Mouse (Mus musculus) frontal cortex, postnatal 14 days (tissue): ENCODE measurements at regions not wholly inside any gene's neighbourhood (a gene's known extent, or its start where the extent isn't known, plus 50 kb on each side); places are given as distances from the start of the nearest gene placed in this dataset.

Experiments used
- DNase-seq, 2 experiments: peaks; one replicate each; pipeline ENCODE4 v3.0.0; 2022; ENCODE audit warnings: low spot score in 2 of 2

GRCm38 (mm10) chr3:18929105-18929492 lies 699.4 kb downstream of the 1700064H15Rik start:
- no peak for DNase-seq

GRCm38 (mm10) chr3:18932983-18933726 lies 695.3 kb downstream of the 1700064H15Rik start:
- DNase-seq, result no peak

DNA sequence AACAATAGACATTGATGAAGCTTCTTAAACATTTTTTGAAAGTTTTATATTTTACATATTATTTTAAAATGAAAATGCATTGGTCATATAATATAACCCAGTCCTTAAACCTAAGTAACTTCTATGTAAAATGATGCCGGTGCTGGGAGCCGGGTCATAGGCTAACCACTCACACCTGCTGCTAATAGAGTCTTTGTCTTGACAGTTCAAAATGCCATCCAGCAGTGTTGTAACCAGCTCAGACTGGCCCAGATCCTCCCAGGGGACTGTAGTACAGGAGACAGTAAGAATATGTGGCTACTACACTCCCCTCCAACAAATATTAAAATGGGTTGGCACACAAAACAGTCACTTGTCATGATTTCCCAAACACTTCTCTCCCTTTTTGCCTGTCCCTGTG lies 693.6 kb downstream of the 1700064H15Rik start:
- no peak for DNase-seq

DNA sequence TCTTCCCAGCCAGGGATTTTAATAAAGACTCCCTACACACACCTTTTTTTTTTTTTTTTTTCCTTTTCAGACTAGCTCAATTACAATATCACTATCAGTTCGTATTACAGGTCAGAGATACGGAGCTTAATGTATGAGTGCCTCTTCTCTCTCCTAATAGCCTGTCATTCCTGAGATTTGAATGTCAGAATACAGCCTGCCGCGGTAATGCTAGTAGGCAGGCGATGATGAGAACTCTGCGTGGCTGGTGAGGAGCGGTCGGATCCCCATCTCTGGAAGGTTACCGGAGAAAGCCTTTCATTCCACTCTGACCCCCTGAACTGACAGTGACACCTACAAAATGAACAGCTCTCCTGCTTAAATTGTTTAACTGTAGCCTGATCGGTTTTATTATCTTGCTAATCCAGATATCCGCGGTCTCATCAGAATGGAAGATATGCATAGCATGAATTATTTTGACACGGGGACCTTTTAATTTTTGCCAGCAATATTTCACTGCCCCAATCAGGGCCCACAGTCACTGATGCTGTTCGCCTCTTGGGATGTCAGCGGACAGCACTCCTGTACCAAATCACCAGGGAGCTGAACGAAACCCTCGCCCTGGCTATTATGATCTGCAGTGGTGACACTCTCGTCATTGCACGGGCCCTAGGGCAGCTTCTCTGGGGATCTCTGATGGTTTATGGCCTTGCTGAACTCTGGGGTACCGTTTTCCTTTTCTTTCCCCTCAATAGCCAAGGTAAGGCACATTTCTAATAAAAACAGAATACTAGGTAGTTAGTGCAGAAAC lies 690.9 kb downstream of the 1700064H15Rik start:
- DNase-seq, result no peak

DNA sequence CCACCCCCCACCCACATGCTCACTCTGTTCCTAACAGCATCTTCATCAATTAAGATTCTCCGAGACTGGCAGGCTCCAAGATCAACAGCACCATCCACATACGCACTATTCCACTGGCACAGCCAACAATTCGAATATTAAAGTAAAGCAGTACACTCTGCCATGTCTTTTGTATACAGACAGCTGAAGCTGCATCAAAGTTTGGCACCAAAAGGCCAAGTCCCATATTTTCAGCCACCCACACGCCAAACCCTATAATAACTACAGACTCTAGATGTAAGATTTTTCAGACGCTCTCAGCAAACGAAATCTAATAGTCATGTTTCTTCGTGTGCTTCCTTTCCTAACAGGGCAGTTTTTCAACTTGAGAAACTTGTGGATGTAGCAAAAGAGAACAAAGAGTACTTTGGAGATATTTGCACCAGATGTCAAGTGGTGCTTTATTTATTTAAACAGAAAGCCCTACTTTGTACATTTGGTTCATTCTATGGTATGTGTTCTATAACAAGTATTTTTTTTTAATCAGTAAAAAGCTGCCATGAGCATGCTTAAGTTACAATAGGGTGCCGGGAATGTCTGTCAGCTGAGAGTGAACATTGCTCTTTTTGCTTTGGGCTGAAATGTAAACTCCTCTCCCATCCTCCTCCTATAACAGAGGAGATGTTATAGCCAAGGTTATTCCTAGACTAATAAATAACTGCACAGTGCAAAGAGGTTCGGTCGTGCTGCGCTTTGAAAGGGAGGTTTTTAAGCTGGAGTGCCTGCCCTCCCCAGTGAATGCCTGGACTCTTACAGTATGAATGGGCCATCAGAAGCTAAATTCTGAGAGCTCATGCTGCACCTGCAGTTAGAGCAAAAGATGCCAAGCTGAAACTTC lies 686.9 kb downstream of the 1700064H15Rik start:
- DNase-seq, result no peak

DNA sequence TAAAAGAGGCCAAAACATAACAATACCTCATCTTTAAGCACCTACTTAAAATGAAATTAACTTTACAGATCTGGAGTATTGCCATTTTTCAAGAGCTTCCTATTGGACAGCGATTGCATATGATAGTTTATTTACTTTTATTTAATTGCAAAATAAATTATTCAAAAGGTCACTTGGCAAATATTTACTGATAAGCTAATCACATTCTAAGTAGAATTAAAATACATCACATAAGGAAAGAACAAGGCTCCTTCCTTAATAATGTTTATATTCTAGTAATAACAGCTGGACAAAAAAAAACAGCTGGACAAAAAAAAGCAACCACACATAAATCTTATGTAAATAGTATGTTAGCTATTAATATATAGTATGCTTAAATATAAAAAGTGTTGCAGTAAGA lies 668.1 kb downstream of the 1700064H15Rik start:
- DNase-seq, result no peak

DNA sequence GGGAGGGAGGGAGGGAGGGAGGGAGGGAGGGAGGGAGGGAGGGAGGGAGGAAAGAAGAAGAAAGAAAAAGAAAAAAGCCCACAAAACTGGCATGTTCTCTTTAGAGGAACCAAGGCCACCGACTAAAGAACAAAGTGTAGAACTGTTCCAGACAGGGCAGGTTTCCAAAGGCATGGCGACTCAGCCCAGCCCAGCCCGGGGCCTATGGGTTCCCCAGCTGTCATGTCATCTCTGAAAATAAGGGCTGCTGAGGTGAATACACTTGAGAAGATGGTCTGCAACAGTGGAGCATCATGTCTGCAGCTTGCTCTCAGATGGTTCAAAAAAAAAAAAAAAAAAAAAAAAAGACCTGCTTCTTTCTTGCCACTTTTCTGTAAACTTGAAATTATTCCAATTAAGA lies 639.8 kb downstream of the 1700064H15Rik start:
- DNase-seq, result no peak

DNA sequence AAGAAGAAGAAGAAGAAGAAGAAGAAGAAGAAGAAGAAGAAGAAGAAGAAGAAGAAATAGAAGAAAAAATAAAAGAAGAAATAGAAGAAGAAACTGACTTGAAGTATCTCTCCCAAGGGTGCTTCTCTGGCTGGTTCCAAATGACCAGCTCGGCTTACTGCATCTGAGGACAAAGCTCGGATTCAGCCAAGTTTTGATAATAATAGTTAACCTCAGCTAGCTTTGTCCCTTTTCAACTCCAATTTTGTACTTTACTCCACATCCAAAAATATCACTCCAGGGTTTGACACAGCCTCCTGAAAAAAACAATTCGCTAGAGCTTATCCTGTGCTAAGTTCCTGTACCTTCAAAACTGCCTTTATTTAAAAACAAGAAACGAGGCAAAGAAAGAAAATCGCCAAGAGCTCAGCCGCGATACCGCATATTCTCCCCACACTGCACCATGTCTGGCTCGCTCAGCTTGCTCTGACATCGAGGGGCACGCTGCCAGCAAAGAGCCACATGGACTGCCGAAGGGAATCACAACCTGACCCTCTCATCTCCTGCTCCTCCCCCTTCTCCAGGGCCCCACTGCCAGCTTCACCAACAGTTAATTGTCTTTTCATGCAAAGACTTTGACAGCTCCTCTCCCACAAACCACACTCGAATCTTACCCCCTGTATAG lies 638.8 kb downstream of the 1700064H15Rik start:
- no peak for DNase-seq

DNA sequence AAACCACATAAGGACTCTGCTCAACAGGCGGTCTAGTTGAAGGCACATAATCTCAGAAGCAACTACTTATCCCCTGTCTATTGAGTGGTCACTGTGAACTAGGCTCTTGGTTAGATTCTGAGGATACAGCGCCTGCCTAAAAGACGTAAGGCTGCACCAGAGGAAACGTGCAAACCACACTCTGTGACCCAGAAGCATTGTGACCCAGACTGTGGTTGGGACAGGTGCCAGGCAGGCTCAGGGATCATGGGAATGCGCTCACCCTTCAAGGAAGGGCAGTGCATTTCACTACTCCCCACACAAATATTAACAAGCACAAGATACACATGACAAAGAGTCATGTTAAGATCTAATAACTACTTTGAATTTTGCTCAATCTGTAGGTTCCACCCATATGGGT lies 628.3 kb downstream of the 1700064H15Rik start:
- DNase-seq, result no peak

GRCm38 (mm10) chr3:19002056-19002455 lies 626.4 kb downstream of the 1700064H15Rik start:
- DNase-seq, result no peak

- no peak for DNase-seq
These were observed 623.7 kb downstream of the 1700064H15Rik start for GRCm38 (mm10) chr3:19004792-19005191.

GRCm38 (mm10) chr3:19044566-19044965 lies 583.9 kb downstream of the 1700064H15Rik start:
- DNase-seq, result no peak

DNA sequence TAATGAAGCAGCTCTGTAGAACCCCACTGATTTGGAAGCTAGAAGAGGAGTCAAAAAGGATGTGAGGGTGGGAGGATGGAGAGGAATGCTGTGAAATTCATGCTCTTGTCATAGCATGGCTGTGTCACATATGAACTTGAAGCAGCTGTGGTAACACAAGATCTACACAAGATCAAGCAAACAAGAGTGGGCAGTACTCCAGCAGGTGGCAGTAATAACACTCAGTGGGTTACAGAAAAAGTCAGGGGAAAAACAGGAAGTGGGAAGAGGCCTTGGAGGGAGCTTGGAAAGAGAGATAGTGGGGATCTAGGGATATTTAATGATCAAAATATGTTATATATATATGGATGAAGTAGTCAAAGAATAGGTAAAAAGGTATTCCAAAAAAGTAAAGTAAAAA lies 582.5 kb downstream of the 1700064H15Rik start:
- no peak for DNase-seq

GRCm38 (mm10) chr3:19046610-19047009 lies 581.9 kb downstream of the 1700064H15Rik start:
- DNase-seq, result no peak

GRCm38 (mm10) chr3:19055961-19056360 lies 572.5 kb downstream of the 1700064H15Rik start:
- DNase-seq, result no peak

GRCm38 (mm10) chr3:19056623-19057022 lies 571.9 kb downstream of the 1700064H15Rik start:
- DNase-seq, result no peak

GRCm38 (mm10) chr3:19059906-19060870 lies 568.3 kb downstream of the 1700064H15Rik start:
- no peak for DNase-seq

DNA sequence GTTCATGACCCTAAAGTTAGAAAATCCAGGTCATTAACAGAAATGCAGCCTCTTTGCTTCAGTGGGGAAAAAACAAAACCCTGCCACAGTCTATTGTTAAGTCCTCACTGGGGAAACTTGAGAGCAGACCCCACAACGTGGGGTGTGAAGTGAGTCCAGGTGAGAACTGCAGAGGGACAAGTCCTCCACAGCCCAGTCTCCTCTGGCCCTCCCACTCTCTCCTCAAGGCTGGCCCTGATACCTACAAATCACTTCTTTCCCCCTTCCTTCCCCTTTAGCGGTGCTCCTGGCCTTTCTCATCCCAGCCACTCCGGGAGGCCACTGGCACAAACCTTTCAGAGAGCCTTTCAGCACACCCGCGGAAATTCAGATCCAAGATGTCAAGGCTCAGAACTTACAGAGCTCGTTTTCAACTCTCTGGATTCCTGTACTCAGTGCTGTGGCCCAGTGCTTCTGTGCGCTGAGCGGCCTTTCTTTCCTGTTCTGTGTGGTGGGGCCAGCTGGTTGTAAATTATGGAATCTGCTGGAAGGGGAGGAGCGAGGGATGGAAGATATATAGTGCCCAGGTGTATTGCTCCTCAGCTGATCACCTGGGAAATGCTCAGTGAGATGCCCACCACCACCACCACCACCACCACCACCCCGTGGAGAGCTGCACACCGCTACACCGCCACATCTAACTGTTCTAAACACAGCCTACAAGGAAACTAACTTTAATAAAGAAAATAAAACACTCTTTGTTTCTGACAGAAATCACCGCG lies 566.8 kb downstream of the 1700064H15Rik start:
- no peak for DNase-seq

GRCm38 (mm10) chr3:19062249-19062859 lies 566.1 kb downstream of the 1700064H15Rik start:
- peak in 1 of 2 experiments; percentile 57 for DNase-seq
